Mouse (Mus musculus) liver, postnatal 0 days (tissue): ENCODE data around the gene Zmynd15. TPM values are rescaled to one million over a fixed set of nuclear protein-coding genes. Genes with fewer than 3 reads are reported as not detected.
A peak's percentile ranks its signal among the peaks of the same experiment; 100 is the strongest.

Experiments
- ATAC-seq: fragments of 200-750 bp; cut with Nextera tagmentation; 2 replicates; pipeline ENCODE4 v1.8.0; 2017; ENCODE audit warnings: mild to moderate bottlenecking, moderate library complexity
- DNase-seq: peaks from one replicate; pipeline ENCODE4 v3.0.0-alpha.2; 2016
- H3K27ac ChIP-seq: fragments of 300-500 bp; sonication (generic); 2 replicates; pipeline ENCODE4 v1.5.1; 2014; ENCODE audit warnings: antibody characterized with exemption, moderate library complexity, mild to moderate bottlenecking, low read depth
- H3K27me3 ChIP-seq: fragments of 300-500 bp; sonication (generic); 2 replicates; pipeline ENCODE4 v1.6.1; 2014; ENCODE audit warnings: low read length, control low read depth, mixed read lengths; ENCODE audit not compliant: insufficient read depth
- H3K36me3 ChIP-seq: fragments of 300-500 bp; sonication (generic); replicated peaks from 2 replicates; pipeline ENCODE4 v1.6.1; 2014; ENCODE audit warnings: mild to moderate bottlenecking, control low read depth, low read length, moderate library complexity, mixed read lengths; ENCODE audit not compliant: insufficient read depth
- H3K4me1 ChIP-seq: fragments of 300-500 bp; sonication (generic); 2 replicates; pipeline ENCODE4 v1.6.1; 2014; ENCODE audit warnings: antibody characterized with exemption, mild to moderate bottlenecking, control low read depth; ENCODE audit not compliant: insufficient read depth
- H3K4me2 ChIP-seq: fragments of 300-500 bp; sonication (generic); 2 replicates; pipeline ENCODE4 v1.6.1; 2014; ENCODE audit warnings: low read depth, mild to moderate bottlenecking, low read length, moderate library complexity, mixed read lengths
- H3K4me3 ChIP-seq: fragments of 300-500 bp; sonication (generic); 2 replicates; pipeline ENCODE4 v1.5.1; 2014; ENCODE audit warnings: low read depth, low read length
- H3K9ac ChIP-seq: fragments of 300-500 bp; sonication (generic); replicated peaks from 2 replicates; pipeline ENCODE4 v1.6.1; 2014; ENCODE audit warnings: mild to moderate bottlenecking, moderate library complexity
- H3K9me3 ChIP-seq: fragments of 300-500 bp; sonication (generic); 2 replicates; pipeline ENCODE4 v1.6.1; 2016; ENCODE audit warnings: mild to moderate bottlenecking, control low read depth, low read length, mixed read lengths
- CTCF ChIP-seq: sonication (generic); IDR thresholded peaks from 2 replicates; pipeline ENCODE4 v1.5.1; 2016; ENCODE audit warnings: antibody characterized with exemption, low read depth
- EP300 ChIP-seq: IDR thresholded peaks from 2 replicates; pipeline ENCODE4 v1.6.1; 2016; ENCODE audit warnings: antibody characterized with exemption, low read depth, mild to moderate bottlenecking
- WGBS: fragments of 180-500 bp; shearing (Covaris S2); extraction: QIAGEN DNeasy Blood & Tissue Kit; methylation state at CpG from one replicate; pipeline ENCODE4 v1.1.7; 2014; ENCODE audit not compliant: insufficient replicate concordance; 5-methylcytosine and 5-hydroxymethylcytosine counted together
- polyA plus RNA-seq: library from polyadenylated mRNA; unstranded; fragments of >200 nt; fragmentation: Nextera tagmentation; extraction: Ambion mirVana; gene quantifications from 2 replicates; pipeline ENCODE4 v1.2.1, GENCODE M21; 2015

Gene Zmynd15
- polyA plus RNA-seq, 1 experiment from 2014 or later = 0.70 TPM

DNA sequence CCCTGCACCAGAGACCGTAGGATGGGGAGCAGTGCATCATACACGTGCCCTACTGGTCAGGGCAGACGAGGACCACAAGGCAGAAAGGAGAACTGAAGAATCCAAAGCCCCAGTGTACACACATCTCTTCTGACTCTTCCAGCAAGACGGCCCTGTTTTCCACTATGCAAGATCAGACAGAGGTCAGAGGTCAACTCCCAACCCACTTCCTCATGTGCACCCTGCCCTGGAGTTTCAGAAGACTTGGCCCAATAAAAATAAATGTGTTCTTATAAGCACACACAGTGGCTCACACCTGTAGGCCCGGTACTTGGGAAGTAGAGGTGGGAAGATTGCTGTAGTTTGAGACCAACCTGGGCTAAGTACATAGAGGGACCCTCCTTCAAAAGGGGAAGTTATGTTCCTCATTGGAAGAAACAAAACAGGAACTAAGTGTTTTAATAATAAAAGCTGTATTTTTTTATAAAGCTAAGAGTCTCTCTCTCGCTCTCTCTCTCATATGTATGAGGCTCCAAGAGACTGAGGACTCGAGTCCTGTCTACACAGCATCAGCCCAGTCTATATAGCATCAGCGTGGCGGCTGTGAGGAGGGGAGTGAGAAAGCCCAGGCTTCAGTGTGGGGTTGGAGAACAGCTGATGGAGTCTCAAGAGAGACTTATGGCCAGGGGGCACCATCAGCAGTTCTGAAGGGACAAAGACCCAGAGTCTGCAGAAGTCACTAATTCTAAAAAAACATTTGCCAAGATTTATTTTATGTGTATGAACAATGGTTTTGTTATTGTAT lies 5.8 kb upstream of the Zmynd15 start:
- Histone ChIP-seq H3K9ac (0 out of 2 replicates have a peak overlapping the region, but pooled peaks have one; percentile 16), H3K27me3 (peaks cover 3% of the 10 kb centered on the region), H3K4me3 (no peak overlapping the region), H3K27ac (0 out of 2 replicates have a peak overlapping the region, but pooled peaks have one; percentile 2), H3K9me3 (no peaks in the 10 kb centered on the region), H3K36me3 (no peaks in the 10 kb centered on the region), H3K4me2 (no peak overlapping the region), H3K4me1 (peaks cover 22% of the 10 kb centered on the region)
- ATAC-seq (no peak), DNase-seq (no peak)
- TF ChIP-seq EP300 = no peak
- TF ChIP-seq CTCF = no peak
- whole genome bisulfite sequencing = 65% methylated on average over 9 of the region's 9 CpGs

DNA sequence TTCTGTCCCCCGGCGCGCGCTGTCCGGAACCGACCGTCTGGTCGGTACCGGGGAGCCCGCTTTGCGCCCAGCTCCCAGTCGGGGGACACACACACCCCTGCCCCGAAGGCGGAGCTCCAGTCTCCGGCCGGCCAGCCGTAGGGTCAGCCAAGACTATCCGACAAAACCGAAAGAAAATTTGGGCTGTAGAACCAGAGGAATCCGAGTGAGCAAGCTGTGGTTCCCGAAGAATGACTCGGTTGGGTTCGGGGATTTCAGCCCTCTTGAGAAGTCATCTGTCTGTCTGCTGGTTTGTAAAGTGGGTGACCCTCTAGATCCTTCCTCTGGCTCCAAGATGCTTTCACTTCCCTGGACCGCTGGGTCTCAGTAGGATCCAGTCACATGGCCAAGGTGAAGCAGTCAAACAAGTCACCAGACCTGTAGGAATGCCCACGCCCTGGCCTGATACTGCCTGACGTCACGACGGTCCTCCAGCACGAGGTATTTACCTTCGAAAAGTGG lies 418 bp downstream of the Zmynd15 start, which contains the start of gene Cxcl16:
Cxcl16 (minus strand) TSS at position 384 of the 501 bp plus-strand sequence.
- peak within 1 kb of the TSS; percentile 66 for H3K27ac ChIP-seq
- peak within 1 kb of the TSS; percentile 82 for H3K4me2 ChIP-seq
- H3K27me3 ChIP-seq = peaks cover 25% of the 10 kb centered on the region
- H3K4me3 ChIP-seq = peak within 1 kb of the TSS; percentile 58
- no peak for TF ChIP-seq CTCF
- no peak for TF ChIP-seq EP300
- H3K9me3 ChIP-seq = no peaks in the 10 kb centered on the region
- peak within 1 kb of the TSS; percentile 63 for H3K9ac ChIP-seq
- ATAC-seq (peak; percentile 54; the same call in 1 of the 2 replicates), DNase-seq (no peak)
- H3K4me1 ChIP-seq = peaks cover 3% of the 10 kb centered on the region; the same call in 1 of the 2 replicates
- 3% methylated on average over 30 of the region's 30 CpGs for WGBS
- no peaks in the 10 kb centered on the region for H3K36me3 ChIP-seq

DNA sequence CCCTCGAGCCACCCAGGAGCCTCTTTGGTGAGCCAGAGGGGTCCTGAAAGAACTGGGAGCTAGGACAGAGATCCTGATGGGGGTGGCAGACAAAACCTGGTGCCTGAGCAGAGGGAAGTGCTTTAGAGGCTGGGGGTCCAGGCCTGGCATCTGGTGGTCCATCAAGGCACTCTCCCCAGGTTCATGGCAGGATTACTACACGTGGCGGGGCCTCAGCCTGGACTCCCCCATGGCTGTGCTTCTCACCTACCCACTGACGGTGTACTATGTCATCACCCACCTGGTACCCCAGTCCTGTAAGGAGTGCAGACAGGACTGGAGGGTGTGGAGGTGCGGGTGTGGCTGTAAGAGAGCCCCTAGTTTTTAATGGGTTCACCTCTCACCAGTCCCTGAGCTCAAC lies 4.7 kb downstream of the Zmynd15 start:
- Histone ChIP-seq H3K4me1 (no peaks in the 10 kb centered on the region; the same call in 1 of the 2 replicates), H3K4me2 (no peak overlapping the region), H3K4me3 (no peak overlapping the region), H3K27me3 (peaks cover 37% of the 10 kb centered on the region), H3K27ac (no peak overlapping the region), H3K9ac (no peak overlapping the region), H3K36me3 (no peaks in the 10 kb centered on the region), H3K9me3 (no peaks in the 10 kb centered on the region)
- 81% methylated on average over 5 of the region's 5 CpGs for WGBS
- DNase-seq (no peak), ATAC-seq (no peak)
- TF ChIP-seq CTCF (no peak), EP300 (no peak)

DNA sequence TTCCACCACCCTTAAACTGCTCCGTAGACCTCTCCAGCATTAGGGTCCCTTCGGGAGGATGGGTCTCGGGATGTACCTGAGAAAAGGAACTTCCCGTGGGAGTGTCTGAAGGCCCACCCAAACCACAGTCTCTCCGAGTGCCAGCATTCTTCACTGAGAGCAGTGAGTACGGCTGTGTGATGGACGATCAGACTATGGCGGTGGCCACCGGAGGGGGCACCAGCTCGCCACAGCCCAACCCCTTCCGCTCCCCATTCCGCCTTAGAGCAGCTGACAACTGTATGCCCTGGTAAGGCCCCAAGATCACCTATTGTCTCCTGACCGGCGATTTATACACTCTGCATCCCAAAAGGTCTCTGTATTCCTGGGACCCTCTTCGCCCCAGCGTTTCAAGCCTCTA lies 6.0 kb downstream of the Zmynd15 start:
- Histone ChIP-seq H3K4me1 (no peaks in the 10 kb centered on the region), H3K27ac (no peak overlapping the region), H3K9ac (no peak overlapping the region), H3K27me3 (peaks cover 30% of the 10 kb centered on the region), H3K36me3 (no peaks in the 10 kb centered on the region), H3K9me3 (no peaks in the 10 kb centered on the region), H3K4me2 (no peak overlapping the region), H3K4me3 (no peak overlapping the region)
- 31% methylated on average over 16 of the region's 16 CpGs for WGBS
- DNase-seq (no peak), ATAC-seq (no peak)
- TF ChIP-seq EP300 = no peak
- no peak for TF ChIP-seq CTCF

DNA sequence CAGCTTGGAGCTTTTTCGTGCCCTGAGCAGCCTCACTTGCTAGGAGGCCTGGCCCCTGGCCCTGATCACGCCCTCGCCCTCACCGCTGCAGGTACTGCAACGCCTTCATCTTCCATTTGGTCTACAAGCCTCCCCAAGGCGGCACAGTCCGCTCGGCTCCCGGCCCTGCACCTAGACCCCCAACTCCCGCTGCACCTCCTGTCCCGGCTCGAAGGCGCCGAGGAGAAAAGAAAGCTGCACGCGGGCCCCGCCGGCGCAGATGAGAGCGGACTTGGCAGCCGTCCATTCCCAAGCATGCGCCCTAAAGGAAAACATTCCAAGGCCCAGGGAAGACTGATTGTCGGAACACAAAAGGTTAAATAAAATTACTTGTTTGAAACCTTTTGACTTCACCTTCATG lies 6.6 kb downstream of the Zmynd15 start:
- Histone ChIP-seq H3K4me3 (peak overlapping the region; percentile 14), H3K36me3 (no peaks in the 10 kb centered on the region), H3K4me1 (no peaks in the 10 kb centered on the region), H3K9ac (no peak overlapping the region), H3K27ac (no peak overlapping the region), H3K4me2 (peak overlapping the region; percentile 46), H3K9me3 (no peaks in the 10 kb centered on the region), H3K27me3 (peaks cover 24% of the 10 kb centered on the region)
- TF ChIP-seq CTCF (no peak), EP300 (no peak)
- no peak for ATAC-seq
- no peak for DNase-seq
- WGBS = 43% methylated on average over 23 of the region's 23 CpGs

DNA sequence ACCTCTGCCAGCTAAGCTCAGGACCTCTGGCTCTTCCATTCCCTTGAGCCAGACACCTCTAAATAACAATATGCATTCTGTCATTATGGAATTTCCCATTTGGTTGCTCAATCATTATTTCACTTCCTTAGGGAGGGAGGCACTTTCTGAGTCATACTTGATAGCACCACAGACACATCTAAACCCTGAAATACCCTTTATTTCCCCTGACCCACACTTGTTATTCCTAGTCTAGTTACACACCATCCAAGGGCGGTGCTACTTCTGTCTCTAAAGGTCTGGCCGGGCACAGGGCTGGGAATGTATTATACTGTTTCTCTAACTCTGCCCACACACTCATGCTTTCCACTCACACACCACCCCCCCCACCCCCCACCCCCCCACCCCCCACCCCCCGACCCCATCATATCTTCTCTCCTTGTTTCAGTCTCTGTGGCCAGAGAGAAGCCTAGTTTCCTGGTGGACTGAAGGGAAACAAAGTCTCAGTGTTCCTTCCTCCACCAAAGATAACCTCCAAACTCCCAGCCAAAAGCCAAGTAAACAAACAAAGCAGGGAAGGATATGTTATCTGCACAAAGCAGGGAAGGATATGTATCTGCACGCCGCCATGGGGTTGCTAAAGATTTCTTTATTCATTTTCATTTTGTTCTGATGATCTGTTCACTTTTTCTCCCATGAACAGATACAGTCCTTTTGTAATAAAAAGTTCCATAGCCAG lies 8.8 kb downstream of the Zmynd15 start:
- Histone ChIP-seq H3K27me3 (peaks cover 24% of the 10 kb centered on the region), H3K9me3 (no peaks in the 10 kb centered on the region), H3K27ac (peak overlapping the region; percentile 66; the same call in 1 of the 2 replicates), H3K4me2 (no peak overlapping the region), H3K36me3 (no peaks in the 10 kb centered on the region), H3K4me3 (no peak overlapping the region), H3K9ac (no peak overlapping the region), H3K4me1 (no peaks in the 10 kb centered on the region)
- no peak for DNase-seq
- peak; percentile 38; the same call in 1 of the 2 replicates for ATAC-seq
- WGBS = 54% methylated on average over 5 of the region's 5 CpGs
- TF ChIP-seq CTCF (no peak), EP300 (no peak)
